ENCODE assay signal across 8 mouse cellular contexts in genomic region chrX:42068201-42068874, GRCm38 (mm10). TPM values are rescaled to one million over a fixed set of nuclear protein-coding genes. Genes with fewer than 3 reads are reported as not detected.
A peak's percentile ranks its signal among the peaks of the same experiment; 100 is the strongest.
DNase-seq lines count a peak whose midpoint lies in the region; ATAC-seq and TF ChIP-seq lines count a peak whose summit lies in the region.

No protein-coding gene starts in this region.

- peak overlapping the region; percentile 56 for H3K4me3 ChIP-seq in bone marrow macrophage, adult 2 months (ENCODE audit: insufficient read depth, low read length)
- H3K4me3 ChIP-seq in embryonic facial prominence, embryonic 15.5 days (replicated peaks) = peak overlapping the region; percentile 46
- peak overlapping the region; percentile 44 for H3K4me3 ChIP-seq in limb, embryonic 14.5 days (replicated peaks; ENCODE audit: low read length)
- peak overlapping the region; percentile 50 for H3K4me3 ChIP-seq in midbrain, embryonic 16.5 days (ENCODE audit: low read depth, low read length)
- H3K4me3 ChIP-seq in spleen, adult 2 months (ENCODE audit: extremely low read depth, insufficient read depth, insufficient read length) = peak overlapping the region; percentile 60

- no peaks in the 10 kb centered on the region for H3K27me3 ChIP-seq in embryonic facial prominence, embryonic 15.5 days
- no peaks in the 10 kb centered on the region for H3K27me3 ChIP-seq in limb, embryonic 14.5 days (ENCODE audit: control insufficient read depth, insufficient read depth, low read length)
- no peaks in the 10 kb centered on the region for H3K27me3 ChIP-seq in midbrain, embryonic 16.5 days (ENCODE audit: control insufficient read depth, insufficient read depth, low read depth, low read length)
- H3K27me3 ChIP-seq in spleen, adult 2 months (ENCODE audit: control insufficient read depth, insufficient read depth, low read length) = no peaks in the 10 kb centered on the region

- H3K4me1 ChIP-seq in bone marrow macrophage, adult 2 months (ENCODE audit: control insufficient read depth, insufficient read depth, low read length) = peaks cover 10% of the 10 kb centered on the region
- H3K4me1 ChIP-seq in embryonic facial prominence, embryonic 15.5 days = 0 out of 2 replicates have a peak, but pooled peaks cover 3% of the 10 kb centered on the region
- no peaks in the 10 kb centered on the region; the same call in 1 of the 2 replicates for H3K4me1 ChIP-seq in limb, embryonic 14.5 days (ENCODE audit: control insufficient read depth, insufficient read depth, low read length)
- H3K4me1 ChIP-seq in midbrain, embryonic 16.5 days (ENCODE audit: control insufficient read depth, insufficient read depth, low read length) = peaks cover 7% of the 10 kb centered on the region; the same call in 1 of the 2 replicates
- 0 out of 2 replicates have a peak, but pooled peaks cover 2% of the 10 kb centered on the region for H3K4me1 ChIP-seq in spleen, adult 2 months (ENCODE audit: control insufficient read depth, insufficient read depth, insufficient read length)

- H3K36me3 ChIP-seq in embryonic facial prominence, embryonic 15.5 days = no peaks in the 10 kb centered on the region
- H3K36me3 ChIP-seq in limb, embryonic 14.5 days (ENCODE audit: control insufficient read depth, insufficient read depth, low read length) = no peaks in the 10 kb centered on the region
- H3K36me3 ChIP-seq in midbrain, embryonic 16.5 days (ENCODE audit: control insufficient read depth, insufficient read depth, low read length) = no peaks in the 10 kb centered on the region
- no peaks in the 10 kb centered on the region; the same call in 1 of the 2 replicates for H3K36me3 ChIP-seq in spleen, adult 2 months (ENCODE audit: control insufficient read depth, insufficient read depth, low read length)

- peak overlapping the region; percentile 21 for H3K9ac ChIP-seq in embryonic facial prominence, embryonic 15.5 days
- peak overlapping the region; percentile 66 for H3K9ac ChIP-seq in limb, embryonic 14.5 days (ENCODE audit: low read depth, low read length, severe bottlenecking)
- peak overlapping the region; percentile 69 for H3K9ac ChIP-seq in midbrain, embryonic 16.5 days (ENCODE audit: low read depth, low read length)

- no peak for TF ChIP-seq POLR2A in bone marrow macrophage, adult 2 months (IDR thresholded peaks at IDR 0.05; ENCODE audit: borderline replicate concordance, low read depth, low read length)
- TF ChIP-seq POLR2A in limb, embryonic 14.5 days (IDR thresholded peaks at IDR 0.05; ENCODE audit: borderline replicate concordance, extremely low read depth, insufficient read depth, insufficient read length) = no peak
- TF ChIP-seq POLR2A in spleen, adult 2 months (IDR thresholded peaks at IDR 0.05; ENCODE audit: low read depth, low read length) = no peak

- 17% methylated on average over 26 of the region's 37 CpGs for WGBS in embryonic facial prominence, embryonic 15.5 days
- WGBS in limb, embryonic 14.5 days = 32% methylated on average over 25 of the region's 37 CpGs
- 21% methylated on average over 22 of the region's 37 CpGs for WGBS in midbrain, embryonic 16.5 days
- 32% methylated on average over 35 of the region's 37 CpGs for WGBS in spleen, adult 2 months

- H3K9me3 ChIP-seq in embryonic facial prominence, embryonic 15.5 days (replicated peaks) = no peaks in the 10 kb centered on the region
- no peaks in the 10 kb centered on the region for H3K9me3 ChIP-seq in limb, embryonic 14.5 days (ENCODE audit: control insufficient read depth, low read length)
- no peaks in the 10 kb centered on the region for H3K9me3 ChIP-seq in midbrain, embryonic 16.5 days (replicated peaks; ENCODE audit: control insufficient read depth, low read length, poor library complexity, severe bottlenecking)

- H3K4me2 ChIP-seq in embryonic facial prominence, embryonic 15.5 days (replicated peaks) = peak overlapping the region; percentile 34; the same call in 1 of the 2 replicates
- H3K4me2 ChIP-seq in limb, embryonic 14.5 days (replicated peaks; ENCODE audit: low read depth, low read length, severe bottlenecking) = peak overlapping the region; percentile 45
- H3K4me2 ChIP-seq in midbrain, embryonic 16.5 days (ENCODE audit: low read length) = peak overlapping the region; percentile 49

- peak; percentile 37 to 43 for DNase-seq in B cell, adult 2 months
- peak; percentile 89 to 92 for DNase-seq in heart, adult 9 months (ENCODE audit: low spot score in 2 of 2)
- DNase-seq in kidney, adult 9 months = peak; percentile 87
- peak; percentile 84 for DNase-seq in limb, embryonic 14.5 days (ENCODE audit: low spot score)
- peak in 1 of 2 experiments; percentile 29 for DNase-seq in spleen, adult 2 months (ENCODE audit: low read depth in 1 of 2, low spot score in 2 of 2)

- peak overlapping the region; percentile 93 for H3K27ac ChIP-seq in bone marrow macrophage, adult 2 months (ENCODE audit: insufficient read depth, low read depth, low read length)
- H3K27ac ChIP-seq in embryonic facial prominence, embryonic 15.5 days (replicated peaks) = peak overlapping the region; percentile 94
- peak overlapping the region; percentile 90 for H3K27ac ChIP-seq in limb, embryonic 14.5 days (replicated peaks; ENCODE audit: low read depth, low read length)
- H3K27ac ChIP-seq in midbrain, embryonic 16.5 days (ENCODE audit: low read length) = peak overlapping the region; percentile 90
- peak overlapping the region; percentile 84 for H3K27ac ChIP-seq in spleen, adult 2 months (ENCODE audit: insufficient read depth, low read length)

- peak; percentile 93 for ATAC-seq in embryonic facial prominence, embryonic 15.5 days (ENCODE audit: insufficient number of reproducible peaks, low FRiP score, low TSS enrichment, low read depth)
- ATAC-seq in limb, embryonic 14.5 days (ENCODE audit: low FRiP score, low read depth) = peak; percentile 90
- peak; percentile 91 for ATAC-seq in midbrain, embryonic 16.5 days

- no peak for TF ChIP-seq CTCF in bone marrow macrophage, adult 2 months (IDR thresholded peaks at IDR 0.05; ENCODE audit: low read depth, low read length)
- TF ChIP-seq CTCF in spleen, adult 2 months (IDR thresholded peaks at IDR 0.05; ENCODE audit: extremely low read depth, insufficient read depth, insufficient read length, insufficient replicate concordance) = no peak

RNA-seq across cellular contexts. Expression of gene Xiap, which starts 8.9 kb away (rescaled TPM):
- polyA plus RNA-seq in bone marrow macrophage, adult 2 months (2012; ENCODE audit: insufficient read depth, insufficient read length, missing spikeins) = 58.2 and 61.6 TPM in 2 replicates
- 11.4 and 13.4 TPM in 2 replicates for polyA plus RNA-seq in embryonic facial prominence, embryonic 15.5 days (2015; fragmentation: Nextera tagmentation; extraction: Ambion mirVana)
- 32.3 and 32.6 TPM in 2 replicates for polyA plus RNA-seq in limb, embryonic 14.5 days (2012; rRNA removed)
- 14.9 and 16.7 TPM in 2 replicates for polyA plus RNA-seq in limb, embryonic 14.5 days (2014; fragmentation: Nextera tagmentation; extraction: Ambion mirVana)
- 10.3 and 10.8 TPM in 2 replicates for polyA plus RNA-seq in midbrain, embryonic 16.5 days (2015; fragmentation: Nextera tagmentation; extraction: Ambion mirVana)
- 3.6 and 6.5 TPM in 2 replicates for polyA plus RNA-seq in spleen, adult 2 months (2012; rRNA removed)
